Mouse (Mus musculus) small intestine, adult 2 months (tissue): ENCODE results near the gene Dchs2. TPM values are rescaled to one million over a fixed set of nuclear protein-coding genes. Genes with fewer than 3 reads are reported as not detected.
A peak's percentile ranks its signal among the peaks of the same experiment; 100 is the strongest.

Experiments
- H3K27ac ChIP-seq: fragments of 200-500 bp; 2 replicates; pipeline ENCODE4 v1.5.1; 2012; ENCODE audit warnings: low read depth, low read length, control low read depth, inconsistent platforms; ENCODE audit not compliant: insufficient read depth
- H3K27me3 ChIP-seq: fragments of 200-500 bp; 2 replicates; pipeline ENCODE4 v1.6.1; 2012; ENCODE audit warnings: mild to moderate bottlenecking, moderate library complexity, low read length, inconsistent platforms; ENCODE audit not compliant: control insufficient read depth, insufficient read depth
- H3K36me3 ChIP-seq: fragments of 200-500 bp; 2 replicates; pipeline ENCODE4 v1.6.1; 2012; ENCODE audit warnings: mild to moderate bottlenecking, low read length, control low read depth, inconsistent platforms; ENCODE audit not compliant: control insufficient read depth, insufficient read depth
- H3K4me1 ChIP-seq: fragments of 200-500 bp; 2 replicates; pipeline ENCODE4 v1.6.1; 2012; ENCODE audit warnings: low read length, inconsistent platforms, mixed read lengths; ENCODE audit not compliant: control insufficient read depth, insufficient read depth, insufficient read length
- H3K4me3 ChIP-seq: fragments of 200-500 bp; 2 replicates; pipeline ENCODE4 v1.5.1; 2012; ENCODE audit warnings: low read depth, mild to moderate bottlenecking, control low read depth, inconsistent platforms, low read length, moderate library complexity
- CTCF ChIP-seq: fragments of 200-500 bp; IDR thresholded peaks from 2 replicates; pipeline ENCODE4 v1.5.1; 2012; ENCODE audit warnings: low read depth, mild to moderate bottlenecking, control low read depth, inconsistent platforms, low read length, moderate library complexity, mixed read lengths; ENCODE audit not compliant: insufficient replicate concordance, insufficient read length; ENCODE audit errors: extremely low read depth
- POLR2A ChIP-seq: fragments of 200-500 bp; IDR thresholded peaks from 2 replicates; pipeline ENCODE4 v1.6.1; 2012; ENCODE audit warnings: low read depth, mild to moderate bottlenecking, control low read depth, inconsistent platforms, low read length, moderate library complexity
- WGBS: fragments of 180-500 bp; shearing (Covaris S2); methylation state at CpG from one replicate; pipeline ENCODE4 v1.1.7; 2018; 5-methylcytosine and 5-hydroxymethylcytosine counted together
- polyA plus RNA-seq: library from polyadenylated mRNA; depleted of rRNA; stranded (reverse); fragments of >200 nt; gene quantifications from 2 replicates; pipeline ENCODE4 v1.2.3, GENCODE M21; 2012

Dchs2 gene
- polyA plus RNA-seq, 1 experiment, result 0.06 TPM

- Histone ChIP-seq H3K27me3 (peaks cover 27% of the 10 kb centered on the region), H3K4me1 (no peaks in the 10 kb centered on the region; the same call in 1 of the 2 replicates), H3K4me3 (peak overlapping the region; percentile 31), H3K27ac (no peak overlapping the region), H3K36me3 (no peaks in the 10 kb centered on the region)
- WGBS, result 3% methylated on average over 43 of the region's 43 CpGs
- TF ChIP-seq POLR2A (no peak), CTCF (no peak)
Measured at GRCm38 (mm10) chr3:83128449-83128922, 738 bp downstream of the Dchs2 start.

- Histone ChIP-seq H3K4me1 (no peaks in the 10 kb centered on the region; the same call in 1 of the 2 replicates), H3K27me3 (peaks cover 27% of the 10 kb centered on the region), H3K36me3 (no peaks in the 10 kb centered on the region), H3K27ac (no peak overlapping the region), H3K4me3 (peak overlapping the region; percentile 31; the same call in 1 of the 2 replicates)
- TF ChIP-seq POLR2A, result no peak
- TF ChIP-seq CTCF, result no peak
- WGBS, result 8% methylated on average over 22 of the region's 22 CpGs
Measured at GRCm38 (mm10) chr3:83129151-83129550, 1.4 kb downstream of the Dchs2 start.

GRCm38 (mm10) chr3:83136413-83136812, 8.7 kb downstream of the Dchs2 start:
- no peaks in the 10 kb centered on the region for H3K4me1 ChIP-seq
- no peak overlapping the region for H3K27ac ChIP-seq
- H3K4me3 ChIP-seq, result no peak overlapping the region
- 63% methylated on average over 7 of the region's 7 CpGs for WGBS
- TF ChIP-seq POLR2A (no peak), CTCF (no peak)
- no peaks in the 10 kb centered on the region for H3K27me3 ChIP-seq
- H3K36me3 ChIP-seq, result no peaks in the 10 kb centered on the region

- H3K27me3 ChIP-seq, result no peaks in the 10 kb centered on the region
- H3K4me1 ChIP-seq, result no peaks in the 10 kb centered on the region
- H3K4me3 ChIP-seq, result no peak overlapping the region
- WGBS, result 72% methylated on average over 2 of the region's 2 CpGs
- TF ChIP-seq CTCF (no peak), POLR2A (no peak)
- no peaks in the 10 kb centered on the region for H3K36me3 ChIP-seq
- no peak overlapping the region for H3K27ac ChIP-seq
Measured at GRCm38 (mm10) chr3:83138820-83139219, 11.1 kb downstream of the Dchs2 start.

- Histone ChIP-seq H3K4me1 (no peaks in the 10 kb centered on the region), H3K36me3 (no peaks in the 10 kb centered on the region), H3K27ac (no peak overlapping the region), H3K4me3 (no peak overlapping the region), H3K27me3 (no peaks in the 10 kb centered on the region; the same call in 1 of the 2 replicates)
- WGBS, result 33% methylated on average over 3 of the region's 3 CpGs
- no peak for TF ChIP-seq CTCF
- TF ChIP-seq POLR2A, result no peak
Measured at GRCm38 (mm10) chr3:83145610-83146009, 17.9 kb downstream of the Dchs2 start.

- no peak overlapping the region for H3K27ac ChIP-seq
- H3K4me3 ChIP-seq, result no peak overlapping the region
- 70% methylated on average over 6 of the region's 6 CpGs for WGBS
- TF ChIP-seq POLR2A, result no peak
- TF ChIP-seq CTCF, result no peak
- no peaks in the 10 kb centered on the region; the same call in 1 of the 2 replicates for H3K27me3 ChIP-seq
- H3K4me1 ChIP-seq, result no peaks in the 10 kb centered on the region
- no peaks in the 10 kb centered on the region for H3K36me3 ChIP-seq
Measured at GRCm38 (mm10) chr3:83147273-83148054, 19.7 kb downstream of the Dchs2 start.

- no peak overlapping the region for H3K27ac ChIP-seq
- H3K4me1 ChIP-seq, result no peaks in the 10 kb centered on the region
- H3K36me3 ChIP-seq, result no peaks in the 10 kb centered on the region
- TF ChIP-seq CTCF, result no peak
- no peak for TF ChIP-seq POLR2A
- no peaks in the 10 kb centered on the region; the same call in 1 of the 2 replicates for H3K27me3 ChIP-seq
- H3K4me3 ChIP-seq, result no peak overlapping the region
- 49% methylated on average over 4 of the region's 4 CpGs for WGBS
Measured at GRCm38 (mm10) chr3:83148055-83148447, 20.3 kb downstream of the Dchs2 start.
